8 mouse cellular contexts compared by ENCODE assay signal in genomic region chr13:9181666-9182264, GRCm38 (mm10).
DNase-seq lines count a peak whose midpoint lies in the region; ATAC-seq and TF ChIP-seq lines count a peak whose summit lies in the region.

No protein-coding gene starts in this region.

- TF ChIP-seq CTCF in E14TG2a.4 (conservative IDR thresholded peaks at IDR 0.05; ENCODE audit: low read length) = peak; percentile 67
- TF ChIP-seq CTCF in brain, embryonic 14.5 days (IDR thresholded peaks at IDR 0.05; ENCODE audit: borderline replicate concordance, extremely low read depth, insufficient read depth, insufficient read length) = peak; percentile 97
- TF ChIP-seq CTCF in olfactory bulb, adult 2 months (IDR thresholded peaks at IDR 0.05; ENCODE audit: insufficient read depth, low read depth, low read length) = peak; percentile 85

- peak; percentile 95 for DNase-seq in brain, embryonic 14.5 days (ENCODE audit: low read depth)
- peak; percentile 70 for DNase-seq in forebrain, embryonic 10.5 days (ENCODE audit: extremely low spot score, low spot score)
- peak; percentile 84 to 89 for DNase-seq in kidney, postnatal 25 days
- peak; percentile 72 to 79 for DNase-seq in lung, adult 18-20 months
- DNase-seq in thymus, adult 18-20 months = peak; percentile 28 to 47

- H3K27me3 ChIP-seq in E14TG2a.4 (ENCODE audit: insufficient read depth, low read length) = 0 out of 2 replicates have a peak, but pooled peaks cover 3% of the 10 kb centered on the region
- H3K27me3 ChIP-seq in forebrain, embryonic 10.5 days (ENCODE audit: poor library complexity, severe bottlenecking) = 0 out of 2 replicates have a peak, but pooled peaks cover under 1% of the 10 kb centered on the region
- no peaks in the 10 kb centered on the region for H3K27me3 ChIP-seq in heart, embryonic 16.5 days (ENCODE audit: control insufficient read depth, insufficient read depth, low read length)

- TF ChIP-seq POLR2A in brain, embryonic 14.5 days (IDR thresholded peaks at IDR 0.05; ENCODE audit: borderline replicate concordance, extremely low read depth, insufficient read depth, insufficient read length, poor library complexity, severe bottlenecking) = no peak
- TF ChIP-seq POLR2A in olfactory bulb, adult 2 months (IDR thresholded peaks at IDR 0.05; ENCODE audit: insufficient read depth, low read depth, low read length) = no peak

- no peak overlapping the region for H3K4me3 ChIP-seq in E14TG2a.4 (replicated peaks; ENCODE audit: low read length)
- no peak overlapping the region for H3K4me3 ChIP-seq in forebrain, embryonic 10.5 days
- H3K4me3 ChIP-seq in heart, embryonic 16.5 days (ENCODE audit: low read length) = no peak overlapping the region
- H3K4me3 ChIP-seq in olfactory bulb, adult 2 months (ENCODE audit: insufficient read depth, low read depth, low read length) = no peak overlapping the region

- H3K9ac ChIP-seq in heart, embryonic 16.5 days (ENCODE audit: low read length) = 0 out of 2 replicates have a peak overlapping the region, but pooled peaks have one; percentile 32

- ATAC-seq in heart, embryonic 16.5 days (replicated peaks; ENCODE audit: extremely low read depth, insufficient read depth, low FRiP score) = peak; percentile 57; the same call in 1 of the 2 replicates

- H3K4me2 ChIP-seq in heart, embryonic 16.5 days (ENCODE audit: low read depth, low read length) = no peak overlapping the region

- peaks cover 22% of the 10 kb centered on the region for H3K4me1 ChIP-seq in E14TG2a.4 (replicated peaks; ENCODE audit: low read depth, low read length)
- H3K4me1 ChIP-seq in forebrain, embryonic 10.5 days = no peaks in the 10 kb centered on the region
- no peaks in the 10 kb centered on the region for H3K4me1 ChIP-seq in heart, embryonic 16.5 days (ENCODE audit: control insufficient read depth, insufficient read depth, low read length)
- H3K4me1 ChIP-seq in olfactory bulb, adult 2 months (ENCODE audit: control insufficient read depth, insufficient read depth, low read length) = peaks cover 4% of the 10 kb centered on the region; the same call in 1 of the 2 replicates

- no peaks in the 10 kb centered on the region for H3K36me3 ChIP-seq in E14TG2a.4 (ENCODE audit: insufficient read depth, low read length)
- H3K36me3 ChIP-seq in forebrain, embryonic 10.5 days (replicated peaks) = no peaks in the 10 kb centered on the region
- no peaks in the 10 kb centered on the region for H3K36me3 ChIP-seq in heart, embryonic 16.5 days (ENCODE audit: control insufficient read depth, insufficient read depth)

- WGBS in forebrain, embryonic 10.5 days = 9% methylated on average over 11 of the region's 11 CpGs
- WGBS in heart, embryonic 16.5 days = 11% methylated on average over 11 of the region's 11 CpGs
- 8% methylated on average over 11 of the region's 11 CpGs for WGBS in olfactory bulb, adult 2 months

- H3K9me3 ChIP-seq in E14TG2a.4 (ENCODE audit: low read length) = no peaks in the 10 kb centered on the region
- no peaks in the 10 kb centered on the region for H3K9me3 ChIP-seq in forebrain, embryonic 10.5 days
- H3K9me3 ChIP-seq in heart, embryonic 16.5 days (replicated peaks; ENCODE audit: control insufficient read depth, low read length) = 0 out of 2 replicates have a peak, but pooled peaks cover 2% of the 10 kb centered on the region

- peak overlapping the region; percentile 42; the same call in 1 of the 2 replicates for H3K27ac ChIP-seq in forebrain, embryonic 10.5 days
- no peak overlapping the region for H3K27ac ChIP-seq in heart, embryonic 16.5 days (ENCODE audit: low read length)
- no peak overlapping the region for H3K27ac ChIP-seq in olfactory bulb, adult 2 months (ENCODE audit: insufficient read depth, low read depth, low read length)

Comparison
In these comparisons a context has a peak if more than half of its experiments do, and no peak if none do; other contexts are left out.
1. DNase-seq: peak in every context shown above with its lines; median percentile 95 in brain, embryonic 14.5 days; 86 in kidney, postnatal 25 days; 76 in lung, adult 18-20 months; 70 in forebrain, embryonic 10.5 days; 38 in thymus, adult 18-20 months.